Mouse (Mus musculus) thymus, postnatal 0 days (tissue): ENCODE measurements around the gene F2. TPM values are rescaled to one million over a fixed set of nuclear protein-coding genes. Genes with fewer than 3 reads are reported as not detected.
"Not testable (repeated sequence)": the region's sequence is repeated elsewhere in the genome, so short reads cannot be mapped to it uniquely, and the experiment has no call there.

Experiments
- DNase-seq: peaks from one replicate; pipeline ENCODE4 v3.0.0-alpha.2; 2015; ENCODE audit warnings: low spot score
- polyA plus RNA-seq: library from polyadenylated mRNA; unstranded; fragments of >200 nt; fragmentation: Nextera tagmentation; extraction: Ambion mirVana; gene quantifications from 2 replicates; pipeline ENCODE4 v1.2.1, GENCODE M21; 2015

F2 gene
- polyA plus RNA-seq, 1 experiment from 2014 or later, result 0.98 TPM

GRCm38 (mm10) chr2:91646733-91647132 is 10.5 kb upstream of the F2 start:
- DNase-seq, result peak; percentile 74

- peak; percentile 86 for DNase-seq
Measured at GRCm38 (mm10) chr2:91645811-91646210, 9.6 kb upstream of the F2 start.

- no peak for DNase-seq
Measured at GRCm38 (mm10) chr2:91645354-91645753, 9.1 kb upstream of the F2 start.

GRCm38 (mm10) chr2:91644021-91644420 is 7.8 kb upstream of the F2 start:
- no peak for DNase-seq

GRCm38 (mm10) chr2:91642825-91643415 is 6.7 kb upstream of the F2 start:
- DNase-seq, result no peak

- peak; percentile 78 for DNase-seq
Measured at GRCm38 (mm10) chr2:91638931-91639330, 2.7 kb upstream of the F2 start.

- DNase-seq, result peak; percentile 30
Measured at GRCm38 (mm10) chr2:91636727-91637338, 619 bp upstream of the F2 start.

- no peak for DNase-seq
Measured at GRCm38 (mm10) chr2:91635486-91635885, 728 bp downstream of the F2 start.

GRCm38 (mm10) chr2:91634841-91635240 is 1.4 kb downstream of the F2 start:
- DNase-seq, result peak; percentile 73

GRCm38 (mm10) chr2:91633334-91633977 is 2.8 kb downstream of the F2 start:
- no peak for DNase-seq

GRCm38 (mm10) chr2:91632316-91632715 is 3.9 kb downstream of the F2 start:
- no peak for DNase-seq

- DNase-seq, result no peak
Measured at GRCm38 (mm10) chr2:91631826-91632225, 4.4 kb downstream of the F2 start.

- DNase-seq, result no peak
Measured at GRCm38 (mm10) chr2:91630384-91630783, 5.8 kb downstream of the F2 start.

GRCm38 (mm10) chr2:91629682-91630081 is 6.5 kb downstream of the F2 start:
- peak; percentile 38 for DNase-seq

GRCm38 (mm10) chr2:91628171-91628570 is 8.0 kb downstream of the F2 start:
- DNase-seq, result no peak

- no peak for DNase-seq
Measured at GRCm38 (mm10) chr2:91627486-91627885, 8.7 kb downstream of the F2 start.

GRCm38 (mm10) chr2:91623366-91623765 is 12.8 kb downstream of the F2 start:
- DNase-seq, result not testable (repeated sequence)

GRCm38 (mm10) chr2:91622356-91622755 is 13.9 kb downstream of the F2 start:
- no peak for DNase-seq

GRCm38 (mm10) chr2:91609370-91609769 is 26.8 kb downstream of the F2 start:
- DNase-seq, result not testable (repeated sequence)

GRCm38 (mm10) chr2:91602389-91602788 is 33.8 kb downstream of the F2 start:
- peak; percentile 57 for DNase-seq

GRCm38 (mm10) chr2:91600475-91600874 is 35.7 kb downstream of the F2 start:
- DNase-seq, result no peak

- no peak for DNase-seq
Measured at GRCm38 (mm10) chr2:91586242-91586641, 50.0 kb downstream of the F2 start.

- no peak for DNase-seq
Measured at GRCm38 (mm10) chr2:91580894-91581293, 55.3 kb downstream of the F2 start.
